Mouse (Mus musculus) cerebellum, postnatal 4 days (tissue): Measurements from ENCODE around the gene Gm13212.
"Not testable (repeated sequence)": the region's sequence is repeated elsewhere in the genome, so short reads cannot be mapped to it uniquely, and the experiment has no call there.

Experiments
- DNase-seq, 2 experiments: peaks; one replicate each; pipeline ENCODE4 v3.0.0; 2022; ENCODE audit warnings: low spot score in 2 of 2, mixed read lengths in 1 of 2

The Gm13212 gene

DNA sequence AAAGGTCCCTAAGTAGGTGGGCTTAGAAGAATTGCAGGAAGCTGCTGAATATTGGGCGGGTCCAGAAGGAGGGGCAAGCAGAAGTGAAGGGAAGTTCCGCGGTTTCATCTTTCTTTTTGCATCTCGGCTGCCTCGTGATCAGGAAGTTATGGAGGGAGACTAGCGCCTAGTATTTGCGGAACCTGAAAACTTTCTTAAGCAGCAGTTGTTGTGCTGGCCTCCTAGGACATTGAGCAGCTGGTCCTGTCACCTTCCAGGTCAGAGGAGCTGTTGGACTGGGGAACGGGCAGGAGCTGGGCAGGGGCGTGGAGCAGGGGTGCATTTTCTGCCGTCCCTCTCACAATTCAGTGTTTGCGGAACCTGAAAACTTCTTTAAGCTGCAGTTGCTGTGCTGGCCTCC is at the start of gene Gm13212:
Gm13212 (plus strand) TSS at position 89 of the 400 bp plus-strand sequence.
- not testable (repeated sequence) for DNase-seq

- not testable (repeated sequence) for DNase-seq
These were observed 41.1 kb upstream of the Gm13212 start for GRCm38 (mm10) chr4:145543861-145544260.

DNA sequence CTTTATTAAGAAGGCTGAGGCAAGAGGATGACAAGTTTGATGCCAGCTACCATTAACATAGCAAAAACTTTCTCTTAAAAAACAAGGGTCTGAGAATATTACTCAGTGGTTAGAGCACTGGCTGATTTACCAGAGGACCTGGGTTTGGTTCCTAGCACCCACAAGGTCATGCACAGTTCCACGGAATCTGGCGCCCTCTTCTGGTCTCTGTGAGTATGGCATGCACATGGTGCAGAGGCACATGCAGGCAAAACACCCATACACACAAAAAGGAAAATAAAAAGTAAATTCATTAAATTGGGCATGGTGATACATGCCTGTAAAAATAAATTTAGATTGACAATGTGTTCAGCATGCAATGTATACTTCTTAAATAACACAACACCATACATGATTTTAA is 39.9 kb upstream of the Gm13212 start:
- DNase-seq, result not testable (repeated sequence)

DNA sequence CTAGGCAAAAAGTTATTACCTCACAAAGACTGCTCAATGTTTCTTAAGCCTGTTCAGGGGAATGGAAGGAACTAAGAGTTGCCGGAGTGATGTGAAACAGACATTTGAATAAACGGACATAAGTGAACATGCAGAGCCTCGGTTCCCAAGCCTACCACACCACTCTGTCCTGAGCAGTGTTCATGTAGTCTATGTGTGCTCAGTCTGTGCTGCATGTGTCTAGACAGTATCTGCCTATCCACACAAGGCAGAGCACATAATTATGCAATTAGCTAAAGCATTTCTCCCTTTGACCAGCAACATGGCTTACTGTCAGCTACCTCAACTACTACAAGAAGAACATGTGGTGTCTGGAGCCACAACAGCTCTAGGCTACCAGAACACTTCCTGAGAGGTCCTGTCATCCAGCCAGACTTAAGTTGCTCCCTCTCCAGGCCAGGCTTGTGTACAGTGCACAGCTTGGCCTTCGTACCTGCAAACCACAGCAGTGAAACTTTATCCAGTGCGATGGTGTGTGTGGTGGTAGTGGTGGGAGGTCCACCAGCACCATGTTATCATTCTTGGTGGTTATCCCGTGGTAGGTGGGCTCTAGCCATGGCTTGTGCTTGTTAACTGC is 39.1 kb upstream of the Gm13212 start:
- not testable (repeated sequence) for DNase-seq

DNA sequence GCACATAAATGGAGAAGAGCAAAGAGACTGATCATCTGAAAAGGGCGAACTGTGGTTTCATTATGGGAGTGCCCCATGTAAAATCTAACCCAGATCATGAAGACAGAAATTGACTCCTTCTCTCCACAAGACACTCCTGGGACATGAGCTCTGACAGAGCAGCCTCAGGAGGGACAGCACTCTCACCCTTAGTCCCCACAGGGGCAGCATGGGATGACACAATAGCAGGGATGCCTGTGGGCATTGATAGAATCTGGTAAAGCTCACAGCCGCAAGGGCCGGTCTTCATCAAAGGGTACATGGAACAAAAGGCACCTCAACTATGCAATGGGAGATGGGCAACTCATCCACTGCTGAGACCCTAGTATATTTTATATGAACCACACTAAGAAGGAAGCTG is 38.5 kb upstream of the Gm13212 start:
- DNase-seq, result not testable (repeated sequence)

- DNase-seq, result no peak
These were observed 28.3 kb upstream of the Gm13212 start for GRCm38 (mm10) chr4:145556680-145557079.

- no peak for DNase-seq
These were observed 25.4 kb upstream of the Gm13212 start for GRCm38 (mm10) chr4:145559505-145560099.

DNA sequence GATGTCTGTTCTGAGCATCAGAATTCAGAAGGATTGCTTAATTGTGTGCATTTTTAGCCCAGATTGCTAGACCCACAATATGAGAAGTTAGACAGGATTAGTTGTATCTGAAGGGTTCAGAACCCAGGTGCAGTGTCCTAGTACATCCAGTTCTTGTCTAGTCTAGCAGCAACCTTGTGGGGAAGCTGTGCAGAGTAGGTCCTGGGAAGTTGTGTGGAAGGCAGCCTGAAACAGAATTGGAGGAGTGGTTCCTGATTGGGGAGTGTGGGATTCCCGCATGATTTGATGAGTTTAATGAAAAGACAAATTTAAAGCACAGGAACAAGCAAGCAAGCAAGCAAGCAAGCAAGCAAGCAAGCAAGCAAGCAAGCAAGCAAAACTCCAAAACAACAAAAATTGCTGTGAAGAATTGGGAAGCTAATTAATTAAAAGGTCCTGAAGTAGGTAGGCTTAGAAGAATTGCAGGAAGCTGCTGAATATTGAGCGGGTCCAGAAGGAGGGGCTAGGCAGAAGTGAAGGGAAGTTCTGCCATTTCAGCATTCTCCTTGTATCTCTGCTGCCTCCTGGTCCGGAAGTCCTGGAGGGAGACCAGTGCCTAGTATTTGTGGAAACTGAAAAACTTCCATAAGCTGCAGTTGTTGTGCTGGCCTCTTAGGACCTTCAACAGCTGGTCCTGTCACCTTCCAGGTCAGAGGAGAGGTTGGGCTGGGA is 20.7 kb upstream of the Gm13212 start:
- DNase-seq, result no peak

DNA sequence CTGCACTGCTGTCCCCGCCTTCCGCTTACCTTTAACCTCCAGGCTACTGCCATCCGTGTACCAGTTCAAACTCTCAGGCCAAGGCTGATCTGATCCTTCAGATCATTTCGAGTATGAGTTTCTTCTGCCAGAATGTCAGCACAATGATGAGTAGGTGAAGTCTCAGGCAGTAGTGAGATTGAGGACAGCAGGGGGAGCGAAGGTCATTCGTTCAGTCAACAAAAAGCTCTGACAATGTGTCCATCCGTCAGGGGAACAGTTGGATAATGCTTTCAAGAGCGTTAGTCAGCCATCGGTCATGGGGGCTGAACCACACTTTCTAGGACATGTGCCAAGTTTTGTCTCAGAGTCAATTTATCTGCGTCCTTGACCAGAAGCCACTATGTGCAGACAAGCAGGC is 14.5 kb upstream of the Gm13212 start:
- DNase-seq, result not testable (repeated sequence)

DNA sequence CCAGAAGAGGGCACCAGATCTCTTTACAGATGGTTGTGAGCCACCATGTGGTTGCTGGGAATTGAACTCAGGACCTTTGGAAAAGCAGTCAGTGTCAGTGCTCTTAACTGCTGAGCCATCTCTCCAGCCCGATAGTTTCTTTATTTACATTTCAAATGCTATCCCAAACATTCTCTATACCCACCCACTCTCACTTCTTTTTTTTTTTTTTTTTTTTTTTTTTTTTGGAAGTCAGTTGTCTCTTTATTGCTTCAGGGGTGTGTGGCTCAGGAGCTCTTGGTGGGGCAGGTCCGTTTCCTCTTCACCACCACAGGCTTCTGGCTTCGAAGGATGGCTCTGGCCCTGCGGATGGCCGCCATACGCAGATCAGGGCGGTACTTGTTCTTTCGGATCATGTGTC is 8.3 kb upstream of the Gm13212 start:
- DNase-seq, result not testable (repeated sequence)

DNA sequence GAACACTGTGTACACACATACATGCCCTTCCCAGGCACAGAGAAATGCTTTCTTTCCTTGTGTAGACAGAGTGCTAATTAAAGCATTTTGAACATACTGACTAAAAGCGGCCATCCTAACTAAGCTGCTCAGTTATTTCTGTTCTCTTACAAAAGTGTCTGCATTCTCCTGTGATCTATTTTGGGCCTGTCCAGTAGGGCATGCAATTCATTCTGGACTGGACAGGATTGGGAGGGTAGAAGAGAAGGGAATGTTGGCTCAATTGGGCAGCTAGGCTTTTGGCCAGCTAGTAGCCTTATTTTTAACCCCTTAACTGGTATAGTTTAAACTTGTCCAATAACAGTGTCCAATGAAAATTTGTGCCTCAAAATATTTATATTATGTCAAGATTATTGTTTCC is 4.6 kb upstream of the Gm13212 start:
- not testable (repeated sequence) for DNase-seq

DNA sequence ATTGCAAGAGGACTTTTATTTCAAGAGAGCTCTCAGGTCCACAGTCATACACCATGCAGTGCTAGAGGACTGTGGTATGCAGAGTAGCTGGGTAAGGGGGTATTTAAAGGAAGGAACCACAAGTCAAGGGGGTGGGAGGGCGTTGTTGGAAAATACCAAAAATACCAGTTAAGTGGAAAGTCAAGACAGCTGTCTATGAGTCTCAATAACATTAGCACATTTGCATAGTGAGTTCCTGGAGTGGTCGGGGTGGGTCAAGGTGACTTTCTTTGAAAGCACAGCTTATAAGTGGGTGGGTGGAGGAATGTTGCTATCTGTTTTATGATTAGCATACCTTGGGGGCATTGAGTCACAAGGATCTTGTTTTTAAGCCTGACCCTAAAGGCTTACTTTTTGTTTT is 1.1 kb downstream of the Gm13212 start:
- not testable (repeated sequence) for DNase-seq

GRCm38 (mm10) chr4:145594183-145594582 is 9.2 kb downstream of the Gm13212 start:
- DNase-seq, result not testable (repeated sequence)

- not testable (repeated sequence) for DNase-seq
These were observed 9.8 kb downstream of the Gm13212 start for GRCm38 (mm10) chr4:145594798-145595197.

DNA sequence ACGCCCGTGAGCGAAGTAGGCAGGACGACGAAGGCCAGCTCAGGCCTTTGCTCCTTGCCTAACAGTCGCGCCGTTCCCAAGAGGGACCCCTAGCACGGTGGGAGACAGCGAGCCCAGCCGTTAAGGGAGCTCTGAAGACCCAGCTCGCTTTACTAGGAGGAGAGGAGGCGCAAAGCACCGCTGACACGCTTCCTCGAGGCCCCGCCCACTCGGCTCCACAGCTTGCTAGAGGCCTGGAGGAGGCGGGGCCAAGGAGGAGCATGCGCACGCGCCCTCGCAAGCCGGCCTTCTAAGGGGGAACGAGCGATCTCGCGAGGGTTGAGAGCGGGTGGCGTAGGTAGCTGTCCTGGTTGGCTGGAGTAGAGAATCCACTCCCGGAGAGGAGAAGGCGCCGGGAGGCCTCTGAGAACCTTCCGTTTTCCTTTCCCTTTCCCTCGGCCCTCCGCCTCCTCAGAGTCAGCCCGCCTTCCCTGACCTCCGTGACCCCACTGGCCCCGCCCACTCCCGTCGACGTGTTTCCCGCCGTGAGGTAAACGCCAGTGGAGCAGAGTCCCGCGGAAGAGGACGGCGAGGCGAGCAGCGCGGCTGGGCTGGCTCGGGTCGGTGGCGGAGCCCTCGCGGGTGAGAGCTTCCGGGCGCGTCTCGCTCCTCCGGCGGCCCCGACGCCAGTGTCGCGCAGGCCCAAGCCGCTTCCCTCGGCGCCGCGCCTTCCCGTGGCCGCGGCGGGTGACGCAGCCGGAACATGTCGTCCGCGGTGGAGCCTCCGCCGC is 55.6 kb downstream of the Gm13212 start:
- DNase-seq, result not testable (repeated sequence)

- DNase-seq, result not testable (repeated sequence)
These were observed 85.4 kb downstream of the Gm13212 start, which contains the start of gene Zfp980 for GRCm38 (mm10) chr4:145670385-145670784. Gene Zfp980, plus strand, starts transcription at chr4:145670685.

GRCm38 (mm10) chr4:145674286-145674780 is 89.4 kb downstream of the Gm13212 start:
- DNase-seq, result not testable (repeated sequence)
